Mouse (Mus musculus) liver, postnatal 0 days (tissue): ENCODE results near the gene Dad1.

Source experiments
- CTCF ChIP-seq: sonication (generic); IDR thresholded peaks from 2 replicates; pipeline ENCODE4 v1.5.1; 2016; ENCODE audit warnings: antibody characterized with exemption, low read depth
- EP300 ChIP-seq: IDR thresholded peaks from 2 replicates; pipeline ENCODE4 v1.6.1; 2016; ENCODE audit warnings: antibody characterized with exemption, low read depth, mild to moderate bottlenecking

DNA sequence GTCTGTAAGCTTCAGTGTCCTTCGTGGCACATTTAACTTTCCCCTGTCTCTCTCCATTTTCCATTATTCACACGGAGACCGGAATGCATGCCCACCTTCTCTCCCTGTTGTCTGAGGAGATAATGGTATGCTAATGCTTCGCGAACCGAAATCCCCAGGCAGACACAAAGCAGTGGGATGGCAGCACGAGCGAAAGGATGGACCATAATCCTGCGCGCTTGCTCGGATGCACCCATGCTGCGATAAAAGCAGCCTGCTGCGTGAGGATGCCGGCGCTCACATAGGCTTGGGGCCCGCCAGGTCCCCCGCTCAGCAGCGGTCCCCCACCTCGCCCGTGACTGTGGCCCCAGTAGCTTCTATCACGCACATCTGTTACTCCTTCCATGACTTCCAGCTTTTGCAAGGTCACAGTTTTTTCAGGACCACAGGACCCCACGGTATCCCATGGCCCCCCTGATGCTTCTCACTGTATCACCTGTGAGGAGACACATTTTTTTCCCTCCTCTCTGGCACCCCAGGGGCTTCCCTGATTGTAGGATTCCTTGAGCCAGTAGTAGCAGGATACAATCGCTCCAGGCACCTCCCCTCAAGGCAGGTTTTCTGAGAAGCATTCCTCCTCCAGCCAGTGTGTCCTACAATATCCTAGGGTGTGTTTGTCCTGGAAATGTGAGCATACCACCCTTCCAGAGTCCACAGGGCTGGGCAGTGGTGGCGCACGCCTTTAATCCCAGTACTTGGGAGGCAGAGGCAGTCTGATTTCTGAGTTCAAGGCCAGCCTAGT lies 24.8 kb downstream of the Dad1 start:
- TF ChIP-seq CTCF (no peak), EP300 (no peak)
